12 mouse cellular contexts compared by ENCODE assay signal in the genomic region with DNA sequence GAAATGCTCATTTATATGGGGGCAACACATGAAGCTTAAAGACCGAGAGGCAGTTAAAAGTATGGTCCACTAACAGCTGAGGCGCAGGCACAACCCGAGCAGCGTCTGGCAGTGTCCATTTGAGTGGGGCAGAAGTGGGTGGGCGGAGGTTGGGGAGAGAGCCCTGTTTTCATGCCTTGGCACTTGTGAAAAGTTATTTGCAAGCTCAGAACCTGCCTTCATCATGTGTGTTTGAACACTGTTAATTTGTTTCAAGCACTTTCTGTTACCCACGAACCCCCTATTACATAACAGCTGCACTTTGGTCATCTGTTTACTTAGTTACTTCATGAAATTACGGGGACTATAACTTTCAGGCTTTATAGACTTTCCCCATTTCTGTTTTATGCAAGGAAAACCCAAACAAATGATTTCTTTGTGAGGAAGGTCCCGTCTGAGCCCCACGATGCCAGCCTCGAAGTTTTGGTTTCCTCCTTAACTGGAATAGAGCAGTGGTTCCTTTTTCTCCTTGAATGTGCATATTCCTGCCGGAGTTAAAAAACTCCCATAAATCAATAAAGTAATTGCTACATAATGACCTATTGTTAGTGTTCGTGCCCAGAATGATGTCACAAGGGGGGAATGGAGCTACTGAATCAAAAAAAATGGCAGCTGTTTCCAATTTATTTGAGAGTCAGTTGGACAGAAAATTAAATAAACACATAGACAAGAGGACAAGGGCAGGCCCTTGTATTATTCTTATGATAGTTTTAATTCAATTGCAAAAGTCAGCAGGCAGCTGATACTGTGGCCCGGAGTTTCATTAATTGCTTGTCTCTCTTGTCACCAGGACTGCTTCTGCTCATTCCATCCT.
A peak's percentile ranks its signal among the peaks of the same experiment; 100 is the strongest.
DNase-seq lines count a peak whose midpoint lies in the region; ATAC-seq lines count a peak whose summit lies in the region.
"Had no signal": no experiment of that assay in that cellular context is flagged by ENCODE, and none has a peak within 500 bp of the region (broad histone marks: within the 10 kb centered on the region; RNA-seq: fewer than 3 reads in every experiment).

No protein-coding gene starts in this region.

- peaks cover 6% of the 10 kb centered on the region for H3K9me3 ChIP-seq in forebrain, embryonic 10.5 days
- H3K9me3 ChIP-seq in forebrain, embryonic 12.5 days, result peaks cover 5% of the 10 kb centered on the region; the same call in 1 of the 2 replicates
- no peaks in the 10 kb centered on the region for H3K9me3 ChIP-seq in neural tube, embryonic 15.5 days (replicated peaks)
- no peaks in the 10 kb centered on the region for H3K9me3 ChIP-seq in limb, embryonic 11.5 days (ENCODE audit: control insufficient read depth, low read length)

- WGBS in forebrain, embryonic 10.5 days, result 69% methylated on average over 13 of the region's 13 CpGs
- WGBS in forebrain, embryonic 12.5 days, result 51% methylated on average over 13 of the region's 13 CpGs
- WGBS in neural tube, embryonic 15.5 days, result 28% methylated on average over 13 of the region's 13 CpGs
- WGBS in limb, embryonic 11.5 days, result 28% methylated on average over 13 of the region's 13 CpGs

- peaks cover 28% of the 10 kb centered on the region for H3K4me1 ChIP-seq in forebrain, embryonic 10.5 days
- peaks cover 18% of the 10 kb centered on the region for H3K4me1 ChIP-seq in forebrain, embryonic 12.5 days
- peaks cover 7% of the 10 kb centered on the region; the same call in 1 of the 2 replicates for H3K4me1 ChIP-seq in neural tube, embryonic 15.5 days
- peaks cover 5% of the 10 kb centered on the region; the same call in 1 of the 2 replicates for H3K4me1 ChIP-seq in limb, embryonic 11.5 days (ENCODE audit: control insufficient read depth, insufficient read depth, low read length)

- H3K9ac ChIP-seq in forebrain, embryonic 12.5 days, result no peak overlapping the region
- H3K9ac ChIP-seq in neural tube, embryonic 15.5 days (replicated peaks), result no peak overlapping the region
- H3K9ac ChIP-seq in limb, embryonic 11.5 days (ENCODE audit: low read length), result no peak overlapping the region
- H3K9ac ChIP-seq: heart, embryonic 13.5 days had no signal

- no peaks in the 10 kb centered on the region for H3K36me3 ChIP-seq in forebrain, embryonic 10.5 days (replicated peaks)
- no peaks in the 10 kb centered on the region for H3K36me3 ChIP-seq in forebrain, embryonic 12.5 days (replicated peaks)
- H3K36me3 ChIP-seq in neural tube, embryonic 15.5 days, result no peaks in the 10 kb centered on the region
- H3K36me3 ChIP-seq in limb, embryonic 11.5 days (ENCODE audit: control insufficient read depth, insufficient read depth, low read length), result no peaks in the 10 kb centered on the region
- H3K36me3 ChIP-seq: heart, embryonic 13.5 days had no signal

- no peak overlapping the region for H3K4me3 ChIP-seq in forebrain, embryonic 10.5 days
- H3K4me3 ChIP-seq in forebrain, embryonic 12.5 days (replicated peaks), result no peak overlapping the region
- no peak overlapping the region for H3K4me3 ChIP-seq in neural tube, embryonic 15.5 days (replicated peaks)
- H3K4me3 ChIP-seq in limb, embryonic 11.5 days (ENCODE audit: low read depth, low read length), result no peak overlapping the region
- H3K4me3 ChIP-seq: heart, embryonic 13.5 days had no signal

- H3K4me2 ChIP-seq in forebrain, embryonic 12.5 days, result no peak overlapping the region
- no peak overlapping the region for H3K4me2 ChIP-seq in neural tube, embryonic 15.5 days
- no peak overlapping the region for H3K4me2 ChIP-seq in limb, embryonic 11.5 days (ENCODE audit: low read depth, severe bottlenecking)
- H3K4me2 ChIP-seq: heart, embryonic 13.5 days had no signal

- H3K27ac ChIP-seq in forebrain, embryonic 10.5 days, result no peak overlapping the region; the same call in 1 of the 2 replicates
- H3K27ac ChIP-seq in forebrain, embryonic 12.5 days, result no peak overlapping the region
- no peak overlapping the region for H3K27ac ChIP-seq in neural tube, embryonic 15.5 days (replicated peaks)
- peak overlapping the region; percentile 80 for H3K27ac ChIP-seq in limb, embryonic 11.5 days (replicated peaks; ENCODE audit: low read depth, low read length)
- H3K27ac ChIP-seq: heart, embryonic 13.5 days had no signal

- ATAC-seq in forebrain, embryonic 12.5 days (ENCODE audit: low FRiP score), result no peak
- no peak for ATAC-seq in neural tube, embryonic 15.5 days (ENCODE audit: low FRiP score)
- peak; percentile 63; the same call in 1 of the 2 replicates for ATAC-seq in limb, embryonic 11.5 days (ENCODE audit: insufficient number of reproducible peaks, low FRiP score, low TSS enrichment, low read depth)

- no peaks in the 10 kb centered on the region for H3K27me3 ChIP-seq in forebrain, embryonic 10.5 days (ENCODE audit: poor library complexity, severe bottlenecking)
- no peaks in the 10 kb centered on the region for H3K27me3 ChIP-seq in forebrain, embryonic 12.5 days
- no peaks in the 10 kb centered on the region for H3K27me3 ChIP-seq in neural tube, embryonic 15.5 days (replicated peaks)
- H3K27me3 ChIP-seq in limb, embryonic 11.5 days (ENCODE audit: control insufficient read depth, insufficient read depth, low read length), result no peaks in the 10 kb centered on the region
- H3K27me3 ChIP-seq: heart, embryonic 13.5 days had no signal

- peak; percentile 7 for DNase-seq in forebrain, embryonic 10.5 days (ENCODE audit: extremely low spot score, low spot score)
- DNase-seq in neural tube, embryonic 10.5 days (ENCODE audit: extremely low spot score, low spot score), result peak; percentile 13
- peak; percentile 54 for DNase-seq in limb, embryonic 11.5 days (ENCODE audit: low spot score)
- no peak for DNase-seq in thymus, postnatal 36 days
- DNase-seq in c-Kit-positive CD71-positive TER-119-positive erythroid progenitor cells, embryonic 14.5 days (ENCODE audit: low spot score), result no peak
- DNase-seq in ovary, postnatal 36 days (ENCODE audit: low spot score), result no peak
- DNase-seq: B cell, adult 2 months; cerebellum, postnatal 25 days; right cerebral cortex, postnatal 4 days had no signal

Comparison
In these comparisons a context has a peak if more than half of its experiments do, and no peak if none do; other contexts are left out.
1. DNase-seq: peak in forebrain, embryonic 10.5 days (single experiment), neural tube, embryonic 10.5 days (single experiment) and limb, embryonic 11.5 days (single experiment); none in thymus, postnatal 36 days (0 of 2), c-Kit-positive CD71-positive TER-119-positive erythroid progenitor cells, embryonic 14.5 days (single experiment) and ovary, postnatal 36 days (single experiment).